Mouse (Mus musculus) central nervous system, embryonic 14 days (tissue): ENCODE data around the gene Olfr344. TPM values are rescaled to one million over a fixed set of nuclear protein-coding genes. Genes with fewer than 3 reads are reported as not detected.

Source experiments
- polyA plus RNA-seq: library from polyadenylated mRNA; depleted of rRNA; stranded (reverse); fragments of >200 nt; gene quantifications from 2 replicates; pipeline ENCODE4 v1.2.3, GENCODE M21; 2012; rRNA removed

Olfr344 gene
- polyA plus RNA-seq, result 0.01 TPM in 1 of 2 replicates, not detected in the other

DNA sequence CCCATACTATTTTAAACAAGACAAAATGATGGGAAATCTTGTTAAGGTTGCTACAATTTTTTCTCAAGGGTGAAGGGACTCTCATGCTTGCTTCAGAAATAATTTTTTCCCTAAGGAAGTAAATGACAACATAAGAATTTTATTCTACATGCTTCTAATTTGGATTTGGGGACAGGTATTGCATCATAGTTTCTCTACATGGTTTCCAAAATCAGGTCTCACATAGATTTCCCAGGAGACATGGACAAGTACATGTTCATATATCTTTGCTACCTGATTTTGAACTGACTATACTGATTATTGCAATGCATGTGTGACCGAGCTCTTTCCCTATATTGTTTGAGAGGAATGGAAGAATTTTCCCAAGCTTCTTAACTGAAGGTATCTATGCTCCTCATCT is at the start of gene Olfr344:
Gene Olfr344, plus strand, starts transcription at position 301 of the 400 bp plus-strand sequence.

DNA sequence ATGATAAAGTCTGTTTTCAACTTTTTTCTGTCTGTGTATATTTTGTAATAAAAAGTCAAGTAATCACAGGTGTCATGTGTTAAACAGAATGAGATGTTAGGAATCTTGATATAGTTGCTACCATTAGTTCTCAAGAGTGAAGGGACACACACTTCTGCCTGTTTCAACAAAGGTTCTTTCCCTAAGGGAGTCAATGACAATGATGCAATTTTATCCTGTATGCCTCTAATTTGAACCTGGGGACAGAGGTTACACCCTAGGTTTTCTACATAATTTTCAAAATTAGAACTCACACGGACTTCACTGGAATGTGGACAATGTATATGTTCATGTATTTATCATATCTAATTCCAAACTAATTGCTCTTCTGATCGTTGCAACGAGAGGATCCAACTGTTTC is 41.8 kb upstream of the Olfr344 start, which contains the start of gene Olfr342:
Gene Olfr342, plus strand, starts transcription at position 301 of the 400 bp plus-strand sequence.

Other genes starting within 250 kb of the Olfr344 start
- not detected in 2 replicates for gene Olfr338, start 193.1 kb upstream of the Olfr344 start, polyA plus RNA-seq
- gene Olfr339, start 147.7 kb upstream of the Olfr344 start, polyA plus RNA-seq, result not detected in 2 replicates
- not detected in 2 replicates for gene Olfr340, start 114.1 kb upstream of the Olfr344 start, polyA plus RNA-seq
- not detected in 2 replicates for gene Olfr341, start 84.2 kb upstream of the Olfr344 start, polyA plus RNA-seq
- not detected in 2 replicates for gene Olfr342, start 41.7 kb upstream of the Olfr344 start, polyA plus RNA-seq
- not detected in 2 replicates for gene Olfr345, start 73.4 kb downstream of the Olfr344 start, polyA plus RNA-seq
- gene Olfr346, start 119.1 kb downstream of the Olfr344 start, polyA plus RNA-seq, result not detected in 2 replicates
- gene Olfr347, start 165.2 kb downstream of the Olfr344 start, polyA plus RNA-seq, result not detected in 2 replicates
- gene Olfr348, start 217.6 kb downstream of the Olfr344 start, polyA plus RNA-seq, result not detected in 2 replicates
- gene Olfr50, start 223.9 kb downstream of the Olfr344 start, polyA plus RNA-seq, result not detected in 2 replicates